ENCODE assay signal across 22 mouse cellular contexts in genomic region chr15:91250815-91251214, GRCm38 (mm10). TPM values are rescaled to one million over a fixed set of nuclear protein-coding genes. Genes with fewer than 3 reads are reported as not detected.
A peak's percentile ranks its signal among the peaks of the same experiment; 100 is the strongest.
DNase-seq lines count a peak whose midpoint lies in the region; TF ChIP-seq lines count a peak whose summit lies in the region.
"Had no signal": no experiment of that assay in that cellular context is flagged by ENCODE, and none has a peak within 500 bp of the region (broad histone marks: within the 10 kb centered on the region; RNA-seq: fewer than 3 reads in every experiment).

No protein-coding gene starts in this region.

- no peaks in the 10 kb centered on the region for H3K4me1 ChIP-seq in hindbrain, embryonic 10.5 days (replicated peaks)
- H3K4me1 ChIP-seq: heart, embryonic 15.5 days; limb, embryonic 12.5 days; midbrain, embryonic 15.5 days; neural tube, embryonic 12.5 days had no signal

- TF ChIP-seq POLR2A in brain, embryonic 14.5 days (IDR thresholded peaks at IDR 0.05; ENCODE audit: borderline replicate concordance, extremely low read depth, insufficient read depth, insufficient read length, poor library complexity, severe bottlenecking) = no peak

- TF ChIP-seq CTCF in brain, embryonic 14.5 days (IDR thresholded peaks at IDR 0.05; ENCODE audit: borderline replicate concordance, extremely low read depth, insufficient read depth, insufficient read length) = no peak

- DNase-seq in adrenal gland, postnatal 10 days = peak; percentile 30
- no peak for DNase-seq in adrenal gland, postnatal 4 days (ENCODE audit: low spot score in 2 of 2)
- DNase-seq in gastrocnemius, adult 18-20 months (ENCODE audit: low spot score) = peak; percentile 11
- no peak for DNase-seq in gastrocnemius, postnatal 36 days
- peak; percentile 9 to 38 for DNase-seq in left cerebral cortex, adult 18-20 months (ENCODE audit: low spot score in 2 of 2)
- no peak for DNase-seq in left cerebral cortex, adult 8-10 months (ENCODE audit: low spot score in 2 of 2)
- DNase-seq in brain, embryonic 14.5 days (ENCODE audit: low read depth) = peak; percentile 18
- DNase-seq in hindbrain, embryonic 10.5 days (ENCODE audit: low spot score) = no peak
- DNase-seq: forebrain, postnatal 0 days; kidney, adult 18-20 months; thymus, postnatal 14 days had no signal

- intact Hi-C loops in gastrocnemius, postnatal 36 days (cut with DNase I) = no loop called here

- WGBS in hindbrain, embryonic 10.5 days = 87% methylated on average over 6 of the region's 6 CpGs

- H3K36me3 ChIP-seq in hindbrain, embryonic 10.5 days = no peaks in the 10 kb centered on the region
- H3K36me3 ChIP-seq: heart, embryonic 15.5 days; limb, embryonic 12.5 days; midbrain, embryonic 15.5 days; neural tube, embryonic 12.5 days had no signal

- no peak overlapping the region for H3K27ac ChIP-seq in hindbrain, embryonic 10.5 days
- H3K27ac ChIP-seq: heart, embryonic 15.5 days; limb, embryonic 12.5 days; midbrain, embryonic 15.5 days; neural tube, embryonic 12.5 days had no signal

- H3K27me3 ChIP-seq in hindbrain, embryonic 10.5 days (ENCODE audit: insufficient read depth, poor library complexity, severe bottlenecking) = no peaks in the 10 kb centered on the region
- H3K27me3 ChIP-seq: CH12.LX; heart, embryonic 15.5 days; limb, embryonic 12.5 days; midbrain, embryonic 15.5 days; neural tube, embryonic 12.5 days had no signal

- no peak overlapping the region for H3K4me3 ChIP-seq in hindbrain, embryonic 10.5 days
- H3K4me3 ChIP-seq: heart, embryonic 15.5 days; limb, embryonic 12.5 days; midbrain, embryonic 15.5 days; neural tube, embryonic 12.5 days had no signal

- no peaks in the 10 kb centered on the region for H3K9me3 ChIP-seq in hindbrain, embryonic 10.5 days
- H3K9me3 ChIP-seq: heart, embryonic 15.5 days; limb, embryonic 12.5 days; midbrain, embryonic 15.5 days; neural tube, embryonic 12.5 days had no signal

RNA-seq across cellular contexts. Expression of gene CN725425, which starts 51.5 kb away (rescaled TPM):
- total RNA-seq in adrenal gland, postnatal 10 days (2021) = not detected
- total RNA-seq in adrenal gland, postnatal 4 days (2021) = not detected
- not detected for total RNA-seq in gastrocnemius, adult 18-20 months (2021)
- not detected for total RNA-seq in gastrocnemius, postnatal 36 days (2021)
- under 1 TPM in 1 of 2 experiments, not detected in 1; 0.23 TPM for total RNA-seq in left cerebral cortex, adult 18-20 months (2021)
- total RNA-seq in left cerebral cortex, adult 8-10 months (2022) = not detected
- polyA plus RNA-seq in brain, embryonic 14.5 days (2012; rRNA removed) = not detected in 2 replicates
- not detected in 2 replicates for polyA plus RNA-seq in hindbrain, embryonic 10.5 days (2016; fragmentation: Nextera tagmentation; extraction: Ambion mirVana)
- total RNA-seq: CH12.LX; forebrain, postnatal 0 days had no signal
- polyA plus RNA-seq: activated CD4-positive, CD25-positive, alpha-beta regulatory T cell, adult 4 months; gonadal fat pad, adult 2 months; heart, embryonic 15.5 days; hindbrain, embryonic 16.5 days; limb, embryonic 12.5 days; lung, embryonic 16.5 days; midbrain, embryonic 15.5 days; neural tube, embryonic 12.5 days; small intestine, adult 2 months; stomach, embryonic 14.5 days had no signal

RNA-seq across cellular contexts. Expression of gene Abcd2, which starts 59.2 kb away (rescaled TPM):
- 10 to 100 TPM; 15.3 to 22.4 TPM for total RNA-seq in adrenal gland, postnatal 10 days (2021)
- 10 to 100 TPM in 1 of 2 experiments, 1 to 10 TPM in 1; 5.2 to 14.0 TPM for total RNA-seq in adrenal gland, postnatal 4 days (2021)
- 10 to 100 TPM; 19.5 to 19.6 TPM for total RNA-seq in gastrocnemius, adult 18-20 months (2021)
- total RNA-seq in gastrocnemius, postnatal 36 days (2021) = 10 to 100 TPM; 20.0 to 20.4 TPM
- 10 to 100 TPM; 22.7 to 26.3 TPM for total RNA-seq in left cerebral cortex, adult 18-20 months (2021)
- 10 to 100 TPM; 29.0 to 33.4 (median 29.6) TPM for total RNA-seq in left cerebral cortex, adult 8-10 months (2022)
- polyA plus RNA-seq in brain, embryonic 14.5 days (2012; rRNA removed) = 5.7 and 7.2 TPM in 2 replicates
- 18.3 and 18.6 TPM in 2 replicates for polyA plus RNA-seq in hindbrain, embryonic 10.5 days (2016; fragmentation: Nextera tagmentation; extraction: Ambion mirVana)
- total RNA-seq: CH12.LX had no signal

Comparison
In these comparisons a context has a peak if more than half of its experiments do, and no peak if none do; other contexts are left out.
1. DNase-seq: peak in adrenal gland, postnatal 10 days (single experiment), gastrocnemius, adult 18-20 months (single experiment), left cerebral cortex, adult 18-20 months (2 of 2) and brain, embryonic 14.5 days (single experiment); none in adrenal gland, postnatal 4 days (0 of 2), gastrocnemius, postnatal 36 days (0 of 2), left cerebral cortex, adult 8-10 months (0 of 2) and hindbrain, embryonic 10.5 days (single experiment).